Mouse (Mus musculus): Measurements from ENCODE around the gene Rhog. TPM values are rescaled to one million over a fixed set of nuclear protein-coding genes. Genes with fewer than 3 reads are reported as not detected.

Rhog gene
- total and polyA plus RNA-seq, 2 experiments from 2014 or later, result 17.0 to 22.1 TPM

DNA sequence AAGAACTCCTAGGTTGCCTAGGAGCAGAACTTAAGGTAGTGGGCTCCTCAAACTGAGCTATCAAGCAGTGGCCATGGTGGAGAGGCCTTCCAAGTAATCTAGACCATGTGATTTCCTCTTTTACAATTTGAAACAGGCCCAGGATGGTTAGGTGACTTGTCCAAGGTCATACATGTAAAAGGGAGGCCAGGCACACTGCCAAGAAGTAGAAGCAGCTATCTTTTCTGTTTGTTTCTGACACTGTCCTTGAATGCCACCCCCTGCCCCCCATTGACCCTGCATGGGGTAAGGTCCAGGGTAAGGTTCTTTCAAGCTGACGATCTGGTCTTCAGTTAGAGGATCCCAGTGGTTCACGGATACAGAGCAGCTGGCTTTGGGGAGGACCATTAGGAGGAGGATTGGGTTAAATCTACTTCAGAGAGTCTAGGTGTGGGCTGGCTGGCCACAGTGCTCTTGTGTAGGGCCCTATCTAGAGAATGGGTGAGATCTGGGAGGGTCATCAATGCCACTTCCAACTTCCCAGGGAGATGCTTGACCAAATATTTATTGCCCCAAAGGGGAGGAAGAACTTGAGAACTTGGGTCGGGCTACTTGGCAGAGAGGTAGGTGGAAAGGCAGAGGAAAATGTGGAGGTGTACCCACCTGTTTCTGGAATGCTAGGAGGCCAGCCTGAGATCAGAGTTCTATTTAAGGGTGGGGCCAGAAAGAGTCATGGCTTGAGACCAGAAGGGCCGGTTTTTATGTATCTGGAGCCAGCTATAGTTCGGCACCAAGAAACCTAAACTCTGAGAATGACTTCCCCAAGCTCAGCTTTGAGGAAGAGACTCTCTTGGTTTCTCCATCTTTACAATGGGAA lies 31.7 kb downstream of the Rhog start:
- DNase-seq (ENCODE audit: low spot score), result no peak
- TF ChIP-seq CTCF (IDR thresholded peaks at IDR 0.05; ENCODE audit: low read depth), result no peak
- no peak overlapping the region for H3K4me2 ChIP-seq (ENCODE audit: low read depth, low read length)
- no peak for ATAC-seq
- no peaks in the 10 kb centered on the region; the same call in 1 of the 2 replicates for H3K4me1 ChIP-seq (ENCODE audit: insufficient read depth, low read length)
- no peak overlapping the region for H3K9ac ChIP-seq (replicated peaks; ENCODE audit: low read length)
- no peak overlapping the region for H3K4me3 ChIP-seq (ENCODE audit: low read length)
- H3K9me3 ChIP-seq (ENCODE audit: low read length), result no peaks in the 10 kb centered on the region
- WGBS, result 88% methylated on average over 5 of the region's 5 CpGs
- no peak overlapping the region for H3K27ac ChIP-seq
- no peaks in the 10 kb centered on the region; the same call in 1 of the 2 replicates for H3K36me3 ChIP-seq (ENCODE audit: insufficient read depth, low read length)
- no peaks in the 10 kb centered on the region for H3K27me3 ChIP-seq (ENCODE audit: insufficient read depth, low read length)

DNA sequence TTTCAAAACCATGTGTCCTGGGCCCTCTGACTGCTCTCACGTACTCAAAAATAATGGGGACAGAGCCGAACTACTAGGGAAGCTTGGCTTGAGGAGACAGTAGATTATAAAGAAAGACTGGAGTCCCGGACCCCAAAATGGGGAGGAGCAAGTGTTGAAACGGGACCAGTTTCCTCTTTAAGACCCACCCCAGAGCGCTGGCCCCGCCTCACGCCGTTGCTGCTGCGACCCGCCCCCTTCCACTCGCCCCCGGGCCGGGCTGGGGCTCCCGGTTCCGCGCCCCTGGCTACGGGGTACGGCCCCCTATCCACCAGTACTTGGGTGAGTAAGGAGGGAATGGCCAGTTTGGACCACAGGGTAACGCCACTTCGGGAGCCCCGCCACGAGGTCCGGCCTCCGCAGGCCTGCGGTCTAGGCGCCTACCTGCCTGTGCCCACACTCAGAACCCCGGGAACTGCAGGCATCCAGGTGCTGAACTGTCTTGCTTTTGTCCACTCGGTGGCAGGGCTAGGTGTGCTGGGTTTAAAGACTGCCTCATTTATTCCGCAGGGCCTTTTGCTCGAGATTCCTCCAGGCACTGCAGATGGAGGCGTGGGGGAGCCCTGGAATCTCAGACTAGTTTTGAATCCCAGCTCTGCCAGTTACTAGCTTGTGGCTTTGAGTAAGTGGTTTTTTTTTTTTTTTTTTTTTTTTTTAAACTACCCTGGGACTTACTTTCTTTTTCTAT lies 32.9 kb downstream of the Rhog start:
- ATAC-seq (peak; percentile 84), DNase-seq (ENCODE audit: low spot score) (peak; percentile 72)
- Histone ChIP-seq H3K9ac (replicated peaks; ENCODE audit: low read length) (peak overlapping the region; percentile 64), H3K4me3 (ENCODE audit: low read length) (peak overlapping the region; percentile 73), H3K27ac (peak overlapping the region; percentile 43), H3K27me3 (ENCODE audit: insufficient read depth, low read length) (no peaks in the 10 kb centered on the region), H3K4me1 (ENCODE audit: insufficient read depth, low read length) (no peaks in the 10 kb centered on the region; the same call in 1 of the 2 replicates), H3K9me3 (ENCODE audit: low read length) (no peaks in the 10 kb centered on the region), H3K36me3 (ENCODE audit: insufficient read depth, low read length) (no peaks in the 10 kb centered on the region; the same call in 1 of the 2 replicates), H3K4me2 (ENCODE audit: low read depth, low read length) (peak overlapping the region; percentile 92)
- TF ChIP-seq CTCF (IDR thresholded peaks at IDR 0.05; ENCODE audit: low read depth), result no peak
- 1% methylated on average over 30 of the region's 31 CpGs for WGBS

DNA sequence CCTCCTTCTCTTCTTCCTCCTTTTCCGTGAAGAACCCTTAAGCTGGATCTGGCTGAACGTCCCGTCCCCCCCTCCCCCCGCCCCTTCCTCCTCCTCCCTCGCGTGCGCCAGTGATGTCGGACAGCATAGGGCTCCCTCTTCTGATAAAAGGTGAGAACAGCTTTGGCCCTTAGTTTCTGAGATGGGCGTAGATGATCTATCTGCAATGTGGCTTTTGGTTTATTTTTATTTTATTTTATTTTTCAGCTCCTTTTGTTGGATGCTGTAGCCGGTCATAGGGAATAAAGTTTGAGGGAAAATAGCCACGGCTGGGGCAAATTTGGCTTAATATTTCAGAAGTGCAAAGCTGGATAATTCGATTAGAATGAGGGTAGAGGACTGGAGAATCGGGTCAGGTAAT lies 33.5 kb downstream of the Rhog start:
- Histone ChIP-seq H3K36me3 (ENCODE audit: insufficient read depth, low read length) (no peaks in the 10 kb centered on the region; the same call in 1 of the 2 replicates), H3K27ac (peak overlapping the region; percentile 43; the same call in 1 of the 2 replicates), H3K4me3 (ENCODE audit: low read length) (peak overlapping the region; percentile 73), H3K4me1 (ENCODE audit: insufficient read depth, low read length) (no peaks in the 10 kb centered on the region; the same call in 1 of the 2 replicates), H3K9ac (replicated peaks; ENCODE audit: low read length) (peak overlapping the region; percentile 64), H3K4me2 (ENCODE audit: low read depth, low read length) (peak overlapping the region; percentile 92), H3K9me3 (ENCODE audit: low read length) (no peaks in the 10 kb centered on the region), H3K27me3 (ENCODE audit: insufficient read depth, low read length) (no peaks in the 10 kb centered on the region)
- WGBS, result under 1% methylated on average over 11 of the region's 13 CpGs
- peak; percentile 78 for DNase-seq (ENCODE audit: low spot score)
- peak; percentile 71 for ATAC-seq
- TF ChIP-seq CTCF (IDR thresholded peaks at IDR 0.05; ENCODE audit: low read depth), result peak; percentile 60

DNA sequence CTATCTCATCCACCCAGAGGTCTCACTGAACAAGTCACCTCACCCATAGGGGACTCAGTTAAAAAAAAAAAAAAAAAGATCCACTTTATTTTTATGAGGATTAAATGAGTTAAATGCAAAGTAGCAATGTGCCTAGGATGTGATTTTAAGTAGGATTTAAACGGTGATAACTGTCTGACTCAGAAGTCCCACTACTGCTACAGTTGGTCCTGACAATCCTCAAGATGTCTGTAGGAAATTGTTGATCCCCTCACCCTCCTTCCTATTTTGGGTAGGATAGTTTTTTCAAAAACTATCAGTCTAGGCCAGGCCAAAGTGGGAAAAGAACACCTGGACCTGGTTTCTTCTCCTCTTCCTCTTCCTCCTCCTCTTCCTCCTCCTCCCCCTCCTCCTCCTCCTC lies 34.0 kb downstream of the Rhog start:
- DNase-seq (ENCODE audit: low spot score), result no peak
- Histone ChIP-seq H3K4me3 (ENCODE audit: low read length) (no peak overlapping the region), H3K36me3 (ENCODE audit: insufficient read depth, low read length) (no peaks in the 10 kb centered on the region; the same call in 1 of the 2 replicates)

DNA sequence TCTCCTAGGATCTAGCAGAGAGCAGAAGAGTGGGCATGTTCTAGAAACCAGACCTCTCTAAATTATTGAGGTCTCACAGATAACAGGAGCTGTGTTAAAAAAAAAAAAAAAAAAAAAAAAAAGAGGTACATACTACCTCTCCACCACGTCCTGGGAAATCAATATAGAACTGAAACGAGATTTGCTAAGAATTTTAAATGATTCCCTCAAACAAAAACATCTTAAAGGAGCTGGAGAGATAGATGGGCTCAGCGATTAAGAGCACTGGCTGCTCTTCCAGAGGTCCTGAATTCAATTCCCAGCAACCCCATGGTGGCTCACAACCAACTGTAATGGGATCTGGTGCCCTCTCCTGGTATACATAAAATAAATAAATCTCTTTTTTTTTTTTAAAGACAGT lies 44.8 kb downstream of the Rhog start:
- WGBS, result 59% methylated on average over 3 of the region's 3 CpGs
- no peaks in the 10 kb centered on the region for H3K9me3 ChIP-seq (ENCODE audit: low read length)
- peak overlapping the region; percentile 78 for H3K4me3 ChIP-seq (ENCODE audit: low read length)
- H3K4me2 ChIP-seq (ENCODE audit: low read depth, low read length), result peak overlapping the region; percentile 58
- peaks cover 3% of the 10 kb centered on the region; the same call in 1 of the 2 replicates for H3K4me1 ChIP-seq (ENCODE audit: insufficient read depth, low read length)
- H3K27me3 ChIP-seq (ENCODE audit: insufficient read depth, low read length), result no peaks in the 10 kb centered on the region
- H3K27ac ChIP-seq, result peak overlapping the region; percentile 93
- DNase-seq (ENCODE audit: low spot score) (no peak), ATAC-seq (no peak)
- no peaks in the 10 kb centered on the region for H3K36me3 ChIP-seq (ENCODE audit: insufficient read depth, low read length)
- TF ChIP-seq CTCF (IDR thresholded peaks at IDR 0.05; ENCODE audit: low read depth), result peak; percentile 20; the same call in 1 of the 2 replicates
- H3K9ac ChIP-seq (replicated peaks; ENCODE audit: low read length), result peak overlapping the region; percentile 61

More for the DNA sequence above, 34.0 kb downstream of the Rhog start:
- H3K4me2 ChIP-seq (ENCODE audit: low read depth, low read length), result peak overlapping the region; percentile 92
- no peak overlapping the region for H3K9ac ChIP-seq (replicated peaks; ENCODE audit: low read length)
- H3K4me1 ChIP-seq (ENCODE audit: insufficient read depth, low read length), result no peaks in the 10 kb centered on the region; the same call in 1 of the 2 replicates
- 59% methylated on average over 1 of the region's 1 CpGs for WGBS
- ATAC-seq, result no peak
- no peak for TF ChIP-seq CTCF (IDR thresholded peaks at IDR 0.05; ENCODE audit: low read depth)
- no peaks in the 10 kb centered on the region for H3K9me3 ChIP-seq (ENCODE audit: low read length)
- H3K27me3 ChIP-seq (ENCODE audit: insufficient read depth, low read length), result no peaks in the 10 kb centered on the region
- no peak overlapping the region for H3K27ac ChIP-seq
